Mouse (Mus musculus) limb, embryonic 13.5 days (tissue): Measurements from ENCODE around the gene Olfm3. TPM values are rescaled to one million over a fixed set of nuclear protein-coding genes. Genes with fewer than 3 reads are reported as not detected.

Experiments
- ATAC-seq: fragments of 200-750 bp; cut with Nextera tagmentation; 2 replicates; pipeline ENCODE4 v1.8.0; 2017; ENCODE audit warnings: low read depth, moderate number of reproducible peaks, moderate TSS enrichment; ENCODE audit not compliant: low FRiP score
- H3K27ac ChIP-seq: fragments of 300-500 bp; sonication (generic); 2 replicates; pipeline ENCODE4 v1.5.1; 2015; ENCODE audit warnings: inconsistent platforms, mild to moderate bottlenecking, moderate library complexity
- H3K27me3 ChIP-seq: fragments of 300-500 bp; sonication (generic); 2 replicates; pipeline ENCODE4 v1.6.1; 2015; ENCODE audit warnings: mild to moderate bottlenecking, inconsistent platforms
- H3K36me3 ChIP-seq: fragments of 300-500 bp; sonication (generic); 2 replicates; pipeline ENCODE4 v1.6.1; 2015; ENCODE audit warnings: inconsistent platforms, mild to moderate bottlenecking, moderate library complexity
- H3K4me1 ChIP-seq: fragments of 300-500 bp; sonication (generic); 2 replicates; pipeline ENCODE4 v1.6.1; 2015; ENCODE audit warnings: inconsistent platforms
- H3K4me2 ChIP-seq: fragments of 300-500 bp; sonication (generic); replicated peaks from 2 replicates; pipeline ENCODE4 v1.6.1; 2015; ENCODE audit warnings: inconsistent platforms, mild to moderate bottlenecking, moderate library complexity
- H3K4me3 ChIP-seq: fragments of 300-500 bp; sonication (generic); 2 replicates; pipeline ENCODE4 v1.5.1; 2015; ENCODE audit warnings: moderate library complexity, mild to moderate bottlenecking, inconsistent platforms
- H3K9ac ChIP-seq: fragments of 300-500 bp; sonication (generic); 2 replicates; pipeline ENCODE4 v1.6.1; 2015; ENCODE audit warnings: mild to moderate bottlenecking, inconsistent platforms
- H3K9me3 ChIP-seq: fragments of 300-500 bp; sonication (generic); 2 replicates; pipeline ENCODE4 v1.6.1; 2016; ENCODE audit warnings: inconsistent platforms
- WGBS: fragments of 180-500 bp; shearing (Covaris S2); methylation state at CpG from one replicate; pipeline ENCODE4 v1.1.7; 2015; 5-methylcytosine and 5-hydroxymethylcytosine counted together
- polyA plus RNA-seq: library from polyadenylated mRNA; unstranded; fragments of >200 nt; fragmentation: Nextera tagmentation; extraction: Ambion mirVana; gene quantifications from 2 replicates; pipeline ENCODE4 v1.2.1, GENCODE M21; 2015

Olfm3 gene
- 0.29 and 0.38 TPM in 2 replicates for polyA plus RNA-seq

DNA sequence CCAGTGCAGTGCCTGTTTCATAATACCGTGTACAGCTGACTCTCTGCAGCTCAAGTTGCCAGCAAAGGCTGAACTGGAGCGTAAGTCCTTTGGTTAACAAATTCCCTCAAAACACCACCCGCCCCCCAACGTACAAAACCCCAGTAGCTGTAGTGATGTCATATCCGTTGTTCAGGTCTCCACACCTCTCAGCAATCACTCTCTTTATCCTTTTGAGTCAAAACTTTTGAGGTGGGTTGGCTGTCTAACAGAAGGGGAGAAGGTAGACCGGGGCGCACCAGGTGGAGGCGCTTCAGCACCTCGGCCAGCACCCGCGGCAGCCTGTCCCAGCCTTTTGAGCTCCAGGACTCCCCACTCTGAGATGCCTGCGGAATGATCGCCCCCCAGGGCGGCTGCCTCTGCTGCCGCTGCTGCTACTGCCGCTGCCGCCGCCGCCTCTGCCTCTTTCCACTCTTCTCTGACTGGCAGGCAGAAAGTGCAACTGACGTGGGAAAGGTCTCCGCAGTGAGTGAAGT, at the start of gene Olfm3:
Gene Olfm3 (plus strand): TSS at position 155 of the 515 bp plus-strand sequence.
- H3K4me2 ChIP-seq, result peak within 1 kb of the TSS; percentile 53
- H3K9ac ChIP-seq, result no peak within 1 kb of the TSS
- H3K27ac ChIP-seq, result no peak within 1 kb of the TSS
- peaks cover 8% of the 10 kb centered on the region for H3K4me1 ChIP-seq
- H3K27me3 ChIP-seq, result peaks cover 11% of the 10 kb centered on the region; the same call in 1 of the 2 replicates
- H3K4me3 ChIP-seq, result peak within 1 kb of the TSS; percentile 9; the same call in 1 of the 2 replicates
- no peaks in the 10 kb centered on the region for H3K9me3 ChIP-seq
- no peaks in the 10 kb centered on the region for H3K36me3 ChIP-seq
- WGBS, result 6% methylated on average over 21 of the region's 21 CpGs
- ATAC-seq, result peak; percentile 92

DNA sequence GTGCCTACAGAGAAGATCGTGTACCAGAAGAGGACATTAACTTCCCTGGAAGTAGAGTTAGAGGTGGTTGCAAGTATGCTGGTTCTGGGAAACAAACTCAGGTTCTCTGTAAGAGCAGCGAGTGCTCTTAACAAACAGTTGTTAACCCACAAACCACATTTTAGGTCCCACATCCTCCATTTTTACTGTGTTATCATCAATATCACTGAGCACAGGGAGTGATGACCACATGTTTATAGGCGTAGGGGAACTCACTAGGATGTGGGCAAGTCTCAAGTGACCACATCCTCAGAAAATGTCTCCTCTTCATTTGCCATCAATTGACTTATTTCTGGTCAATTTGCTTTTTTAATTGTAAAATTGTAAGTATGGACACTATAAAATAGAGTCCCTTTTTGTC, 14.1 kb upstream of the Olfm3 start:
- H3K9me3 ChIP-seq, result no peaks in the 10 kb centered on the region
- no peak overlapping the region for H3K9ac ChIP-seq
- H3K4me3 ChIP-seq, result no peak overlapping the region
- no peak for ATAC-seq
- no peak overlapping the region for H3K4me2 ChIP-seq
- H3K27me3 ChIP-seq, result no peaks in the 10 kb centered on the region
- H3K4me1 ChIP-seq, result no peaks in the 10 kb centered on the region
- H3K36me3 ChIP-seq, result no peaks in the 10 kb centered on the region
- 80% methylated on average over 3 of the region's 3 CpGs for WGBS
- H3K27ac ChIP-seq, result no peak overlapping the region

DNA sequence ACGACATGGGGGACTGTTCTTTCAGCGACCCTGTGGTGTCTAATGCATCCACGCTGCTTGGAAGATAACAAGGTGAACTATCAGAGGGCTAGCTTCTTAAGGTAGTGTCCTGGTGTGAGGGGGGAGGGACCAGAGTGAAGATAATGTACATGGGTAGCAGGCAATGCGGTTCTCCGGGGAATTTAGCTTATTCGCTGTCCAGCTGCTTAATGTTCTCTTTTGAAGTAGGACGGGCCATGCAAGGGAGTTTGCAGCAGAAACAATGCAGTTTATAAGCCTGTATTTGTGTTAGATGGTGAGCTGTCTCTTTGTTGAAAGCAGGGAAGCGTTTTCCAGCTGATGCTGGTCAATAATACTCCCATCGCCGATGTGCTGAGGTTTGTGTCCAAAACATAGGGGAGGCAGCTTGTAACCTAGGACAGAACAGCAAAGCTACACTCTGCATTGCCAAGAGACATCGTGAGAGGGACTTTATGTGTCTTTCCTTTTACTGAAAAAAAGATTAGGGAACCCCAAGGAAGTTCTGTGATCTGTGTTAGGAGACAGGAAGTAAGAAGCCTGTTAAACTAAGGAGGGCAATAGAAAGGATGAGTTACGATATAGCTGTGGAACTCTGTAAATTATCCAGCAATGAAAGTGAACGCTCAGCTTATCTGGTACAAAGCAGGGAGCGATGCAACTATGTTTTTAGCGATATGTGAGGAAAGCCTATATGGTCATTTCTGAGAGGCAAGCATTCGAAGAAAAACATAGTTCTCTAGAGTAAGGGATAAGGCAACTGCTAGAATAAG, 950 bp downstream of the Olfm3 start:
- Histone ChIP-seq H3K9me3 (no peaks in the 10 kb centered on the region), H3K27ac (no peak overlapping the region), H3K4me1 (peaks cover 8% of the 10 kb centered on the region), H3K9ac (no peak overlapping the region), H3K27me3 (peaks cover 11% of the 10 kb centered on the region; the same call in 1 of the 2 replicates), H3K4me3 (0 out of 2 replicates have a peak overlapping the region, but pooled peaks have one; percentile 9), H3K4me2 (peak overlapping the region; percentile 53), H3K36me3 (no peaks in the 10 kb centered on the region)
- no peak for ATAC-seq
- 20% methylated on average over 16 of the region's 16 CpGs for WGBS

DNA sequence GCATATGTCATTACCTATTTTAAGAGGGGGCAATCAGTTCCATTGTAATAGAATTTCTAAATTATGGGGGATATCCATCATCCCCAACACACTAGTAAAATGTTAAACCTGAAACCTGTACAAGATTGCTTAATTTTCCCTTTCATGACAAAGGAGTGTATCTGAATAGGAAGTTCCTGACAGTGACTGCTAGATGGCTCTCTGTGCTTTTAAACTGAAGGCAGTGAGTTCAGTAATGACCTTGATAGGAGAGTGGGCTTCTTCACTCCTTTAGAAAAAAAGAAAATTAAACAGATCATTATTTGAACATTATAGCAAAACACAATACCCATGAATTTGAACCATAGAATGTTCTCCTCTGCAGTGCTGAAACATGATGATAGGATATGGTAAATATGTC, 3.7 kb downstream of the Olfm3 start:
- H3K36me3 ChIP-seq, result no peaks in the 10 kb centered on the region
- no peak overlapping the region for H3K9ac ChIP-seq
- no peak overlapping the region for H3K4me3 ChIP-seq
- ATAC-seq, result no peak
- peaks cover 8% of the 10 kb centered on the region for H3K4me1 ChIP-seq
- no peak overlapping the region for H3K4me2 ChIP-seq
- peaks cover 11% of the 10 kb centered on the region; the same call in 1 of the 2 replicates for H3K27me3 ChIP-seq
- no peak overlapping the region for H3K27ac ChIP-seq
- no peaks in the 10 kb centered on the region for H3K9me3 ChIP-seq

DNA sequence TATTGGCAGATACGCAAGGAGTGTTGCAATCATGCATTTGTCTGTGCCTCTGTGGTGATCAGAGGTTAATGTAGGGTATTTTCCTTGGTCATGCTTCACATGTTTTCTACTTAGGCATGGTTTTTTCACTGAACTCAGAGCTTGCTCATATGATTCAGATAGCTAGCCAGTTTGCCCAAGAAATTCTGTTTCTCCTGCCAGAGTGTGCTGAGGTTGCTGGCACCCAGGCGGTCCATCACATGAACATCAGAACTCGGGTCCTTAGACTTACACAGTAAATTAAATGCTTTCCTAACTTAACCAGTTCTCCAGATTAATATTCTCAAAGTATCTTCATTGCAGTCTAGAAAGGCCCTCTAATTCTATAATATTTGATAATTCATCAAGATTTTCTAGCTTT, 5.0 kb downstream of the Olfm3 start:
- 82% methylated on average over 3 of the region's 3 CpGs for WGBS
- peaks cover 11% of the 10 kb centered on the region; the same call in 1 of the 2 replicates for H3K27me3 ChIP-seq
- no peak overlapping the region for H3K4me2 ChIP-seq
- peaks cover 8% of the 10 kb centered on the region for H3K4me1 ChIP-seq
- no peaks in the 10 kb centered on the region for H3K9me3 ChIP-seq
- no peak for ATAC-seq
- H3K36me3 ChIP-seq, result no peaks in the 10 kb centered on the region
- H3K9ac ChIP-seq, result no peak overlapping the region
- H3K4me3 ChIP-seq, result no peak overlapping the region
- H3K27ac ChIP-seq, result no peak overlapping the region

DNA sequence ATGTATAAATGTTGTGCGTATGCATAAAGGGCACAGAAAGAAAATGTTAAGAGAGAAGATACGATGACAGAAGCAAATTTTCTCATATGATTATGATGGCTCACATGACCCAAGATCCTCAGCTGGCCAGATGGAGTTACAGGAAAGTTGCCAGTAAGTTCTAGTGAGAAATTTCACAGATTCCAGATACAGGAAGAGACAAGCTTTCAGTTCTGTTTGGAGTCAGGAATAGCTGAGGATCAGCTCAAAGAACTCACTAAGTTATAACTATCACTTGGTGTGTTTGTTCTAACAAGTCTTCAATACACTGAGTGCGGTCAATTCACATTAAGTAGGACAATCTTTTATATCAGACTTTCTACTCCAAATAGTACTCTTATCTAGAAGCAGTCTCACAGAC, 16.2 kb downstream of the Olfm3 start:
- ATAC-seq, result no peak

DNA sequence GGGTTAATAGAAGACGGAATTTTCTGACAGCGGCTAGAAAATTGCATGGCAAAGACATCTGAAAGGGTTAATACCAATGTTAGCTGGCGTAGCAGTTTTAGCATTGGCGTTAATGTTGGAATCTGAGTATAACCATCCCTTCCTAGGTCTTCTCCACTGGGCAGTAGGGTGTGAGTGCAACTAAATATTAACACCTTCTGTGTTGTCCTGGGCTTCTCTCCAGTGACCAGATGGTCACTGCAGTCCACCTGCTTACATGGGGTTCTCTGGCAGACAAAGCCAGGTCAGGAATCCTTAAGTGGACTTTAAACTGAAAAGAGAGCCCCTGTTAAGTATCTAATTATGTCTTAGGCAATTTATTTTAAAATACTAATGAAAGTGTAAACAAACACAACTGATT, 25.7 kb downstream of the Olfm3 start:
- no peaks in the 10 kb centered on the region for H3K9me3 ChIP-seq
- no peak overlapping the region for H3K4me3 ChIP-seq
- no peak overlapping the region for H3K4me2 ChIP-seq
- WGBS, result 67% methylated on average over 4 of the region's 4 CpGs
- no peak overlapping the region for H3K27ac ChIP-seq
- H3K9ac ChIP-seq, result no peak overlapping the region
- H3K27me3 ChIP-seq, result no peaks in the 10 kb centered on the region
- no peak for ATAC-seq
- no peaks in the 10 kb centered on the region for H3K36me3 ChIP-seq
- H3K4me1 ChIP-seq, result no peaks in the 10 kb centered on the region

More for the DNA sequence above, 16.2 kb downstream of the Olfm3 start:
- WGBS, result 91% methylated on average over 3 of the region's 3 CpGs
- no peaks in the 10 kb centered on the region for H3K36me3 ChIP-seq
- H3K4me1 ChIP-seq, result no peaks in the 10 kb centered on the region
- no peak overlapping the region for H3K4me3 ChIP-seq
- no peak overlapping the region for H3K4me2 ChIP-seq
- H3K27me3 ChIP-seq, result no peaks in the 10 kb centered on the region
- no peaks in the 10 kb centered on the region for H3K9me3 ChIP-seq
- no peak overlapping the region for H3K9ac ChIP-seq
- no peak overlapping the region for H3K27ac ChIP-seq

DNA sequence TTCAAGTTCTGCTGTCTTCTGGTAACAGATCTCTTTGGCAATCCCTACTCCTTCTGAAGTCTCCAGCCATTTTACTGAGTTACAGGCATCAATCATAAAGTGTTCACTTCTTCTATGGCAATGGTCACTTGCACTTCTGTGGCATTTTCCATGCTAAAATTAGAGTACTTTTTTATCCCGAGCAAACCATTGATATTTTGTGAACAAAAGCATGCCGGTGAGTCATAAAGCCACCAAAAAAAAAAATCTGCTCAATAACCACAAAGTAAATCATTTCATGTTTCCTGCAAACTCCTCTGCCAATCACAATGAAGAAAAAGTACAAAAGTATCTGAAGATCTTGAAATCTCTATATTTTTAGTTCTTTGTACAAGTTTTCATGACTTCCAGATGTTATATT, 26.5 kb downstream of the Olfm3 start:
- H3K27ac ChIP-seq, result no peak overlapping the region
- H3K9me3 ChIP-seq, result no peaks in the 10 kb centered on the region
- no peaks in the 10 kb centered on the region for H3K4me1 ChIP-seq
- no peak overlapping the region for H3K4me2 ChIP-seq
- WGBS, result 66% methylated on average over 2 of the region's 2 CpGs
- H3K9ac ChIP-seq, result no peak overlapping the region
- no peak overlapping the region for H3K4me3 ChIP-seq
- ATAC-seq, result no peak
- no peaks in the 10 kb centered on the region for H3K27me3 ChIP-seq
- no peaks in the 10 kb centered on the region for H3K36me3 ChIP-seq

DNA sequence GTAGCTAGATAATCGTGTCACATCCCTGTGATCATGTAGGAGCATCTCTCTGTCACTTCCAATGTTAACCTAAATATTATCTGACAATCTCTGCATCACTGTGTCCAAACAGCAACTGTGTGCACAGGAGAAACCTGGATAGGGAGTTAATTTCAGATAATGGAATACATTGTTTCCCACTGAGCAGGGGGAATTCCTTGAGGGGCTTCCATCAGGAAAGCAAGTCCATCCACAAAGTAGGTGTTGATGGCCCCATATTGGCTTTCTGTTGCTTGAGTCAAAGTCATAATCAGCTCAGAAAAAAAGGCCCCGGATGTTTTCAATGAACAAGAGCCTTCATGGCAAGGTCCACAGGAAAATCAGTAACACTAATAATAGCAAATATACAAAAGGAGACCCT, 26.9 kb downstream of the Olfm3 start:
- H3K4me1 ChIP-seq, result no peaks in the 10 kb centered on the region
- no peak for ATAC-seq
- H3K9ac ChIP-seq, result no peak overlapping the region
- H3K4me3 ChIP-seq, result no peak overlapping the region
- H3K36me3 ChIP-seq, result no peaks in the 10 kb centered on the region
- WGBS, result 62% methylated on average over 2 of the region's 2 CpGs
- no peak overlapping the region for H3K4me2 ChIP-seq
- no peaks in the 10 kb centered on the region for H3K9me3 ChIP-seq
- H3K27me3 ChIP-seq, result no peaks in the 10 kb centered on the region
- no peak overlapping the region for H3K27ac ChIP-seq

DNA sequence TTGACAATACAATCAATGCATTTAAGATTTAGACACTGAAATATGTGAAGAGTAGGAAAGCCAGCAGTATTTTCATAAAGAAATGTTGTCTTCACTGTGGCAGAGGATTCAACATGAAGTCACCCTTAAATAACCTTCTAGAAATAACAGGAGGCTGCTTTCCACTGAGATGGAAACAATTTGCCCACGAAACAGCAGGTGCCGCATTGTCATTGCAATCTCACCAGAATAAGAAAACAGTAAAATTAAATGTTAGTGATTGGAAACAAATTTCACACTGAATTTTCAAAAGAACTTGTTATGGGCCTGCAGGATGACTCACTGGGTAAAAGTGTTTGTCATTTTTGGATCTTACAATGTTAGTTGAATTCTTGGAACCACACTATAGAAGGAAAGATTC, 29.0 kb downstream of the Olfm3 start:
- Histone ChIP-seq H3K27ac (no peak overlapping the region), H3K9me3 (no peaks in the 10 kb centered on the region), H3K4me1 (no peaks in the 10 kb centered on the region), H3K4me2 (no peak overlapping the region), H3K27me3 (no peaks in the 10 kb centered on the region), H3K9ac (no peak overlapping the region), H3K36me3 (no peaks in the 10 kb centered on the region), H3K4me3 (no peak overlapping the region)
- 90% methylated on average over 2 of the region's 2 CpGs for WGBS
- ATAC-seq, result no peak

DNA sequence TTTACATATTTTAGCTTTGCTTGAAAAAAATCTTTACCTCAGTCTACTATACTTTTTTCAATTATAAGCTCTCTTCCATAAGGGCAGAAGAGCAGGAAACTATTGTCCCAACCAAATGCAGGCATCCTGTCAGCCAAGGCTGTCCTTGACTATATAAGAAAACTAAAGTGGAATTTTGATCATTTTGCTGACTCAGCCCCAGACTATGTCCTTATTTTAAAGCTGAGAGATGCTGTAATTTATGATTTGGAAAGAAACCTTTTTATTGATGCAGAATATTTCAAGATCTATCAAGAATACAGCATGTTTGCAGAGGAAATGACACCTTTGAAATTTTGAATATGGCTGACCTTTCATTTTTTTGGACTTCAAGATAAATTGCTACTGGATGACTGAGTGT, 51.0 kb downstream of the Olfm3 start:
- Histone ChIP-seq H3K9ac (no peak overlapping the region), H3K27ac (no peak overlapping the region), H3K36me3 (no peaks in the 10 kb centered on the region), H3K9me3 (no peaks in the 10 kb centered on the region), H3K4me2 (no peak overlapping the region), H3K4me3 (no peak overlapping the region), H3K27me3 (no peaks in the 10 kb centered on the region), H3K4me1 (no peaks in the 10 kb centered on the region)
- ATAC-seq, result no peak

DNA sequence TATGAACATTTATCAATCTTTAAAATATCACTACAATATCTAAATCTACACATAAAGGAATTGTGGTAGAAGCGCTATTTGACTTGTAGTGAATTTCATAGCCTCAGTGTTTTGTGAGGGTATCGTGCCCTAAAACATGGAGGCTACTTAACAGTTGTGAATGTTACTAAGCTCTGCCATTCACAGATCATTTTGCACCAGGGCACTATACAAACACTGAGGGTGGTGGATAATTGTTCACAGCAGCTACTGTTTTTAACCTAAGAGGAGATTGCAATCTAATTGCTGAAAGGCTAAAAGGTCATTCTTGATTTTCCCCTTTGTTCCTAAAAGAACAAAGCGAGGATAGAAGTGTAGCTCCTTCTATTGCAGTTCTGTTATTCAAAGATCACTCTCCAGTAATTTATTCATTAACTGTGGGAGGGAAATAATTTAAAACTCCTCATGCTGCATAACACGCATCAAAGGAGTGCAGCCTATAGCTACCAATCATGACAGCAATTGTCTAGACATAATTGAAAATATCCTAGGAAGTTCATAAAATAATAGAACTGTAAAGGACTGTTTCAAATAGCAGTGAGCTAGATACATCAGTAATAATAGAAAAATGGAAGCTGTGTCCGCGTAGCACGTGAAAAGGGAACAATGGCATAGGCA, 55.6 kb downstream of the Olfm3 start:
- WGBS, result 66% methylated on average over 7 of the region's 7 CpGs

More for the DNA sequence above, 55.6 kb downstream of the Olfm3 start:
- Histone ChIP-seq H3K9me3 (no peaks in the 10 kb centered on the region), H3K4me3 (no peak overlapping the region), H3K9ac (no peak overlapping the region), H3K27ac (no peak overlapping the region), H3K36me3 (no peaks in the 10 kb centered on the region), H3K4me2 (no peak overlapping the region), H3K4me1 (no peaks in the 10 kb centered on the region), H3K27me3 (no peaks in the 10 kb centered on the region)
- no peak for ATAC-seq
